8 mouse cellular contexts compared by ENCODE assay signal in the genomic region with DNA sequence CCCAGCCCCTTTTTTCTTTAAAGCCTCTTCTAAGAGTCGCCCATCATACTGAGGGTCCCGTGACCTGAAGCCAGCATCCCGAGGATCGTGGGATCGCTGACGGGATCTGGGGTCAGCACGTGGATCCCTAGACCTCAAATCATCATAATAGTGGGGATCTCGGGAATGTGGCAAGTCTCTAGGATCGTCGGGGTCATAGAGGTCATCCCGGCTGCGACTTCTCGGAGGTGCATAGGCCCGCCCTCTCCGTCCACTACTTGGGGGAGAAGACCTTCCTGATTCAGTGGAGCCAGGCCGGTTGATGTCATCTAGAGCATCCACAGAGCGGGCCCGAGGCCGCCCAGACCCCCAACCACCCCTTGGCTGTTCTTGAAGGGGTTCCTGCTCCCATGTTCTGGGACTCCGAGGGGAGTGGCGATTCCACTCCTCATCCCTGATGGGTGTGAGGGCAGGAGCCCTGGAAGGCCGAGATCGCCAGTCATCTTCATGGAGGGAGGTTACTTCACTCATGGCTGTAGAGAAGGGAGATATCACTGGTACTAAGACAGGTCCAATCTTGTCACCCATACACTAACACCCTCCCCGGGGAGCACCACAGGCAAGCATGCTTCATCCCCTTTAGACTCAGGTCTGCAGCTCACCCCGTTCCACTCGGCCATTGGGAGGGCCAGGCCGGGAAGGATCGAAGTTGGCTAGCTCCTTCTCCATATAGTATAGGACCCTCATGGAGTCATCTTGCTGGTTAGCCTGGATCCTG. TPM values are rescaled to one million over a fixed set of nuclear protein-coding genes. Genes with fewer than 3 reads are reported as not detected.
DNase-seq lines count a peak whose midpoint lies in the region; ATAC-seq and TF ChIP-seq lines count a peak whose summit lies in the region.

No protein-coding gene starts in this region.

- no peak for DNase-seq in lung, embryonic 14.5 days
- no peak for DNase-seq in lung, postnatal 25 days (ENCODE audit: low spot score)
- DNase-seq in embryo, embryonic 10 days (ENCODE audit: low spot score), result peak; percentile 23
- no peak for DNase-seq in hindbrain, embryonic 14.5 days (ENCODE audit: low spot score)
- DNase-seq in midbrain, embryonic 11.5 days (ENCODE audit: low spot score, missing footprints), result peak; percentile 83
- no peak for DNase-seq in frontal cortex, adult 2 months (ENCODE audit: extremely low spot score in 1 of 2, low spot score in 1 of 2)
- DNase-seq in ovary, postnatal 10 days (ENCODE audit: low spot score), result no peak

- peak overlapping the region; percentile 98; the same call in 1 of the 2 replicates for H3K27ac ChIP-seq in lung, embryonic 14.5 days (ENCODE audit: low read depth)
- peak overlapping the region; percentile 98 for H3K27ac ChIP-seq in hindbrain, embryonic 14.5 days
- no peak overlapping the region; the same call in 1 of the 2 replicates for H3K27ac ChIP-seq in midbrain, embryonic 11.5 days (ENCODE audit: low read depth, low read length)

- H3K36me3 ChIP-seq in lung, embryonic 14.5 days (ENCODE audit: insufficient read depth), result peaks cover 42% of the 10 kb centered on the region
- H3K36me3 ChIP-seq in hindbrain, embryonic 14.5 days (replicated peaks; ENCODE audit: control insufficient read depth, insufficient read depth), result peaks cover 24% of the 10 kb centered on the region
- H3K36me3 ChIP-seq in midbrain, embryonic 11.5 days (ENCODE audit: control insufficient read depth, insufficient read depth, low read length), result peaks cover 14% of the 10 kb centered on the region

- peak overlapping the region; percentile 99 for H3K9ac ChIP-seq in lung, embryonic 14.5 days
- peak overlapping the region; percentile 97 for H3K9ac ChIP-seq in hindbrain, embryonic 14.5 days
- H3K9ac ChIP-seq in midbrain, embryonic 11.5 days (ENCODE audit: low read length), result peak overlapping the region; percentile 99

- ATAC-seq in lung, embryonic 14.5 days (ENCODE audit: insufficient read depth), result no peak
- ATAC-seq in hindbrain, embryonic 14.5 days (ENCODE audit: low FRiP score), result no peak
- ATAC-seq in midbrain, embryonic 11.5 days (ENCODE audit: low FRiP score), result no peak
- no peak for ATAC-seq in monocyte, adult 5-6 weeks (replicated peaks; ENCODE audit: insufficient number of reproducible peaks, low FRiP score, low TSS enrichment, poor library complexity, severe bottlenecking)

- WGBS in lung, embryonic 14.5 days, result 67% methylated on average over 28 of the region's 28 CpGs
- WGBS in hindbrain, embryonic 14.5 days, result 70% methylated on average over 28 of the region's 28 CpGs
- 77% methylated on average over 28 of the region's 28 CpGs for WGBS in midbrain, embryonic 11.5 days

- H3K9me3 ChIP-seq in lung, embryonic 14.5 days (ENCODE audit: low read depth, low read length), result no peaks in the 10 kb centered on the region
- no peaks in the 10 kb centered on the region for H3K9me3 ChIP-seq in hindbrain, embryonic 14.5 days (ENCODE audit: control insufficient read depth, low read length)
- H3K9me3 ChIP-seq in midbrain, embryonic 11.5 days (ENCODE audit: control insufficient read depth, low read length), result no peaks in the 10 kb centered on the region

- H3K4me2 ChIP-seq in lung, embryonic 14.5 days, result peak overlapping the region; percentile 88
- H3K4me2 ChIP-seq in hindbrain, embryonic 14.5 days (replicated peaks), result peak overlapping the region; percentile 71
- peak overlapping the region; percentile 80 for H3K4me2 ChIP-seq in midbrain, embryonic 11.5 days

- TF ChIP-seq CTCF in lung, embryonic 14.5 days (IDR thresholded peaks at IDR 0.05; ENCODE audit: low read depth), result no peak

- H3K4me1 ChIP-seq in lung, embryonic 14.5 days (ENCODE audit: insufficient read depth), result no peaks in the 10 kb centered on the region
- peaks cover 20% of the 10 kb centered on the region for H3K4me1 ChIP-seq in hindbrain, embryonic 14.5 days (replicated peaks; ENCODE audit: control insufficient read depth, insufficient read depth, low read length)
- peaks cover 18% of the 10 kb centered on the region for H3K4me1 ChIP-seq in midbrain, embryonic 11.5 days (ENCODE audit: control insufficient read depth, insufficient read depth, low read length)

- peak overlapping the region; percentile 97 for H3K4me3 ChIP-seq in lung, embryonic 14.5 days (ENCODE audit: low read depth, low read length)
- H3K4me3 ChIP-seq in hindbrain, embryonic 14.5 days (replicated peaks; ENCODE audit: low read length), result peak overlapping the region; percentile 98
- peak overlapping the region; percentile 95 for H3K4me3 ChIP-seq in midbrain, embryonic 11.5 days (ENCODE audit: low read depth, low read length)

- no peaks in the 10 kb centered on the region for H3K27me3 ChIP-seq in lung, embryonic 14.5 days (ENCODE audit: insufficient read depth, low read length)
- no peaks in the 10 kb centered on the region for H3K27me3 ChIP-seq in hindbrain, embryonic 14.5 days (ENCODE audit: control insufficient read depth, insufficient read depth, low read length)
- H3K27me3 ChIP-seq in midbrain, embryonic 11.5 days (ENCODE audit: control insufficient read depth, insufficient read depth, low read length), result no peaks in the 10 kb centered on the region

RNA-seq across cellular contexts. Expression of gene Usf2, which starts 1.7 kb away (rescaled TPM):
- polyA plus RNA-seq in lung, embryonic 14.5 days (2014; fragmentation: Nextera tagmentation; extraction: Ambion mirVana), result 21.8 and 23.3 TPM in 2 replicates
- 24.9 and 26.5 TPM in 2 replicates for polyA plus RNA-seq in hindbrain, embryonic 14.5 days (2014; fragmentation: Nextera tagmentation; extraction: Ambion mirVana)
- 20.6 and 21.7 TPM in 2 replicates for polyA plus RNA-seq in midbrain, embryonic 11.5 days (2014; fragmentation: Nextera tagmentation; extraction: Ambion mirVana)
- 126 to 170 TPM (median 139 TPM) in 3 replicates for total RNA-seq in monocyte, adult 5-6 weeks (2017)
- 194 and 251 TPM in 2 replicates for polyA plus RNA-seq in frontal cortex, adult 2 months (2012; rRNA removed)

RNA-seq across cellular contexts. Expression of gene Hamp, which starts 14.5 kb away (rescaled TPM):
- polyA plus RNA-seq in lung, embryonic 14.5 days (2014; fragmentation: Nextera tagmentation; extraction: Ambion mirVana), result not detected in 2 replicates
- polyA plus RNA-seq in hindbrain, embryonic 14.5 days (2014; fragmentation: Nextera tagmentation; extraction: Ambion mirVana), result not detected in 2 replicates
- polyA plus RNA-seq in midbrain, embryonic 11.5 days (2014; fragmentation: Nextera tagmentation; extraction: Ambion mirVana), result 0.40 TPM in 1 of 2 replicates, not detected in the other
- not detected in 3 replicates for total RNA-seq in monocyte, adult 5-6 weeks (2017)
- not detected in 2 replicates for polyA plus RNA-seq in frontal cortex, adult 2 months (2012; rRNA removed)

RNA-seq across cellular contexts. Expression of gene Lsr, which starts 15.0 kb away (rescaled TPM):
- 66.2 and 67.4 TPM in 2 replicates for polyA plus RNA-seq in lung, embryonic 14.5 days (2014; fragmentation: Nextera tagmentation; extraction: Ambion mirVana)
- 19.6 and 21.7 TPM in 2 replicates for polyA plus RNA-seq in hindbrain, embryonic 14.5 days (2014; fragmentation: Nextera tagmentation; extraction: Ambion mirVana)
- polyA plus RNA-seq in midbrain, embryonic 11.5 days (2014; fragmentation: Nextera tagmentation; extraction: Ambion mirVana), result 10.2 and 13.1 TPM in 2 replicates
- total RNA-seq in monocyte, adult 5-6 weeks (2017), result 2.2 to 5.1 TPM (median 2.9 TPM) in 3 replicates
- 10.3 and 12.7 TPM in 2 replicates for polyA plus RNA-seq in frontal cortex, adult 2 months (2012; rRNA removed)

RNA-seq across cellular contexts. Expression of gene Fam187b, which starts 15.3 kb away (rescaled TPM):
- 3.6 and 4.9 TPM in 2 replicates for polyA plus RNA-seq in lung, embryonic 14.5 days (2014; fragmentation: Nextera tagmentation; extraction: Ambion mirVana)
- 0.22 and 1.0 TPM in 2 replicates for polyA plus RNA-seq in hindbrain, embryonic 14.5 days (2014; fragmentation: Nextera tagmentation; extraction: Ambion mirVana)
- 0.25 and 0.62 TPM in 2 replicates for polyA plus RNA-seq in midbrain, embryonic 11.5 days (2014; fragmentation: Nextera tagmentation; extraction: Ambion mirVana)
- total RNA-seq in monocyte, adult 5-6 weeks (2017), result 1.3 TPM in 1 of 3 replicates, not detected in the others
- 0.21 and 0.26 TPM in 2 replicates for polyA plus RNA-seq in frontal cortex, adult 2 months (2012; rRNA removed)

RNA-seq across cellular contexts. Expression of gene Hamp2, which starts 33.8 kb away (rescaled TPM):
- polyA plus RNA-seq in lung, embryonic 14.5 days (2014; fragmentation: Nextera tagmentation; extraction: Ambion mirVana), result not detected in 2 replicates
- not detected in 2 replicates for polyA plus RNA-seq in hindbrain, embryonic 14.5 days (2014; fragmentation: Nextera tagmentation; extraction: Ambion mirVana)
- polyA plus RNA-seq in midbrain, embryonic 11.5 days (2014; fragmentation: Nextera tagmentation; extraction: Ambion mirVana), result not detected in 2 replicates
- total RNA-seq in monocyte, adult 5-6 weeks (2017), result not detected in 3 replicates
- not detected in 2 replicates for polyA plus RNA-seq in frontal cortex, adult 2 months (2012; rRNA removed)

Comparison
In these comparisons a context has a peak if more than half of its experiments do, and no peak if none do; other contexts are left out.
1. DNase-seq: peak in embryo, embryonic 10 days (single experiment) and midbrain, embryonic 11.5 days (single experiment); none in lung, embryonic 14.5 days (single experiment), lung, postnatal 25 days (single experiment), hindbrain, embryonic 14.5 days (single experiment), frontal cortex, adult 2 months (0 of 2) and ovary, postnatal 10 days (single experiment).
2. Peak in every context shown above with its lines, with median percentiles within 50 percentile points of each other: H3K4me2 ChIP-seq, H3K4me3 ChIP-seq and H3K9ac ChIP-seq.